20 mouse cellular contexts compared by ENCODE assay signal in genomic region chr1:119950086-119950485, GRCm38 (mm10). TPM values are rescaled to one million over a fixed set of nuclear protein-coding genes. Genes with fewer than 3 reads are reported as not detected.
DNase-seq lines count a peak whose midpoint lies in the region; ATAC-seq lines count a peak whose summit lies in the region.
"Had no signal": no experiment of that assay in that cellular context is flagged by ENCODE, and none has a peak within 500 bp of the region (broad histone marks: within the 10 kb centered on the region; RNA-seq: fewer than 3 reads in every experiment).

No protein-coding gene starts in this region.

- no peaks in the 10 kb centered on the region for H3K27me3 ChIP-seq in heart, embryonic 11.5 days (ENCODE audit: control insufficient read depth, insufficient read depth, low read length)
- no peaks in the 10 kb centered on the region for H3K27me3 ChIP-seq in midbrain, embryonic 11.5 days (ENCODE audit: control insufficient read depth, insufficient read depth, low read length)
- no peaks in the 10 kb centered on the region for H3K27me3 ChIP-seq in midbrain, embryonic 13.5 days
- H3K27me3 ChIP-seq: CH12.LX had no signal

- 89% methylated on average over 8 of the region's 8 CpGs for WGBS in heart, embryonic 11.5 days (ENCODE audit: insufficient replicate concordance)
- WGBS in midbrain, embryonic 11.5 days, result 94% methylated on average over 8 of the region's 8 CpGs
- whole genome bisulfite sequencing in midbrain, embryonic 13.5 days, result 91% methylated on average over 8 of the region's 8 CpGs

- no peak overlapping the region for H3K9ac ChIP-seq in heart, embryonic 11.5 days (ENCODE audit: low read depth, low read length)
- no peak overlapping the region for H3K9ac ChIP-seq in midbrain, embryonic 11.5 days (ENCODE audit: low read length)
- H3K9ac ChIP-seq in midbrain, embryonic 13.5 days (replicated peaks), result no peak overlapping the region

- no peaks in the 10 kb centered on the region for H3K36me3 ChIP-seq in heart, embryonic 11.5 days (ENCODE audit: control insufficient read depth, insufficient read depth, low read length)
- no peaks in the 10 kb centered on the region for H3K36me3 ChIP-seq in midbrain, embryonic 11.5 days (ENCODE audit: control insufficient read depth, insufficient read depth, low read length)
- no peaks in the 10 kb centered on the region for H3K36me3 ChIP-seq in midbrain, embryonic 13.5 days
- H3K36me3 ChIP-seq: G1E had no signal

- no peak overlapping the region for H3K27ac ChIP-seq in heart, embryonic 11.5 days (ENCODE audit: low read depth, low read length)
- no peak overlapping the region for H3K27ac ChIP-seq in midbrain, embryonic 11.5 days (ENCODE audit: low read depth, low read length)
- H3K27ac ChIP-seq in midbrain, embryonic 13.5 days, result no peak overlapping the region

- no peaks in the 10 kb centered on the region for H3K9me3 ChIP-seq in heart, embryonic 11.5 days (replicated peaks; ENCODE audit: control insufficient read depth, low read length)
- H3K9me3 ChIP-seq in midbrain, embryonic 11.5 days (ENCODE audit: control insufficient read depth, low read length), result no peaks in the 10 kb centered on the region
- H3K9me3 ChIP-seq in midbrain, embryonic 13.5 days, result no peaks in the 10 kb centered on the region
- H3K9me3 ChIP-seq: G1E had no signal

- no peak overlapping the region for H3K4me2 ChIP-seq in heart, embryonic 11.5 days
- H3K4me2 ChIP-seq in midbrain, embryonic 11.5 days, result no peak overlapping the region
- H3K4me2 ChIP-seq in midbrain, embryonic 13.5 days (replicated peaks), result no peak overlapping the region

- peak; percentile 85 for DNase-seq in heart, adult 11 months
- peak; percentile 81 for DNase-seq in midbrain, embryonic 11.5 days (ENCODE audit: low spot score, missing footprints)
- DNase-seq: adrenal gland, adult 2 months; adrenal gland, adult 8-10 months; adrenal gland, postnatal 10 days; adrenal gland, postnatal 14 days; adrenal gland, postnatal 25 days; adrenal gland, postnatal 36 days; B cell, adult 2 months; cerebellum, adult 11 months; cerebellum, adult 11-12 months; cerebellum, adult 18-20 months had no signal

- H3K4me1 ChIP-seq in heart, embryonic 11.5 days (ENCODE audit: control insufficient read depth, insufficient read depth, low read length), result no peaks in the 10 kb centered on the region
- no peaks in the 10 kb centered on the region for H3K4me1 ChIP-seq in midbrain, embryonic 11.5 days (ENCODE audit: control insufficient read depth, insufficient read depth, low read length)
- no peaks in the 10 kb centered on the region for H3K4me1 ChIP-seq in midbrain, embryonic 13.5 days (replicated peaks)

- no peak for ATAC-seq in heart, embryonic 11.5 days (replicated peaks; ENCODE audit: insufficient number of reproducible peaks, low FRiP score, low TSS enrichment)
- ATAC-seq in midbrain, embryonic 11.5 days (ENCODE audit: low FRiP score), result no peak
- ATAC-seq in midbrain, embryonic 13.5 days, result no peak
- ATAC-seq: activated CD4-positive, CD25-positive, alpha-beta regulatory T cell, adult 4 months; CD4-positive, CD25-positive, alpha-beta regulatory T cell, adult 4 months; Patski had no signal

- no peak overlapping the region for H3K4me3 ChIP-seq in heart, embryonic 11.5 days (ENCODE audit: low read depth, low read length)
- no peak overlapping the region for H3K4me3 ChIP-seq in midbrain, embryonic 11.5 days (ENCODE audit: low read depth, low read length)
- no peak overlapping the region for H3K4me3 ChIP-seq in midbrain, embryonic 13.5 days (replicated peaks)

RNA-seq across cellular contexts. Expression of gene Tmem177, which starts 37.1 kb away (rescaled TPM):
- 6.3 and 6.4 TPM in 2 replicates for polyA plus RNA-seq in heart, embryonic 11.5 days (2014; fragmentation: Nextera tagmentation; extraction: Ambion mirVana)
- 9.2 and 10.8 TPM in 2 replicates for polyA plus RNA-seq in midbrain, embryonic 11.5 days (2014; fragmentation: Nextera tagmentation; extraction: Ambion mirVana)
- 8.9 and 9.0 TPM in 2 replicates for polyA plus RNA-seq in midbrain, embryonic 13.5 days (2015; fragmentation: Nextera tagmentation; extraction: Ambion mirVana)

RNA-seq across cellular contexts. Expression of gene Cfap221, which starts 46.9 kb away (rescaled TPM):
- 0.17 TPM in 1 of 2 replicates, not detected in the other for polyA plus RNA-seq in heart, embryonic 11.5 days (2014; fragmentation: Nextera tagmentation; extraction: Ambion mirVana)
- polyA plus RNA-seq in midbrain, embryonic 11.5 days (2014; fragmentation: Nextera tagmentation; extraction: Ambion mirVana), result 0.08 TPM in 1 of 2 replicates, not detected in the other
- polyA plus RNA-seq in midbrain, embryonic 13.5 days (2015; fragmentation: Nextera tagmentation; extraction: Ambion mirVana), result 0.05 TPM in 1 of 2 replicates, not detected in the other
- polyA plus RNA-seq: activated CD4-positive, CD25-positive, alpha-beta regulatory T cell, adult 4 months; C2C12; CD4-positive, CD25-positive, alpha-beta regulatory T cell, adult 4 months; G1E had no signal

RNA-seq across cellular contexts. Expression of gene Sctr, which starts 56.6 kb away (rescaled TPM):
- 0.15 TPM in 1 of 2 replicates, not detected in the other for polyA plus RNA-seq in heart, embryonic 11.5 days (2014; fragmentation: Nextera tagmentation; extraction: Ambion mirVana)
- 0.53 and 0.62 TPM in 2 replicates for polyA plus RNA-seq in midbrain, embryonic 11.5 days (2014; fragmentation: Nextera tagmentation; extraction: Ambion mirVana)
- 0.98 and 1.4 TPM in 2 replicates for polyA plus RNA-seq in midbrain, embryonic 13.5 days (2015; fragmentation: Nextera tagmentation; extraction: Ambion mirVana)
- polyA plus RNA-seq: G1E had no signal
